Mouse (Mus musculus) ES-E14 (cell line): Measurements from ENCODE around the gene Samd13. TPM values are rescaled to one million over a fixed set of nuclear protein-coding genes. Genes with fewer than 3 reads are reported as not detected.

Experiments used
- DNase-seq: peaks from one replicate; pipeline ENCODE4 v3.0.0-alpha.2; 2013; ENCODE audit warnings: low read depth, low spot score
- H3K27ac ChIP-seq: 2 replicates; pipeline ENCODE4 v1.5.1; 2012; ENCODE audit warnings: low read depth, mild to moderate bottlenecking, low read length, moderate library complexity, mixed read lengths; ENCODE audit not compliant: poor library complexity, insufficient read depth, severe bottlenecking
- H3K36me3 ChIP-seq: 2 replicates; pipeline ENCODE4 v1.6.1; 2012; ENCODE audit warnings: mild to moderate bottlenecking, low read length, moderate library complexity, mixed read lengths; ENCODE audit not compliant: control insufficient read depth, poor library complexity, insufficient read depth, severe bottlenecking
- H3K4me1 ChIP-seq, 2 experiments: fragments of 150-350 bp in 1 of 2; sonication (generic) in 1 of 2; 2 replicates each; pipeline ENCODE4 v1.6.1; 2012; ENCODE audit warnings: low read length in 2 of 2, mild to moderate bottlenecking in 1 of 2, mixed read lengths in 1 of 2; ENCODE audit not compliant: control insufficient read depth in 2 of 2, insufficient read depth in 2 of 2, poor library complexity in 1 of 2
- H3K4me3 ChIP-seq, 2 experiments: fragments of 150-350 bp in 1 of 2; sonication (generic) in 1 of 2; 2 replicates each; pipeline ENCODE4 v1.5.1; 2012; ENCODE audit warnings: low read length in 2 of 2, low read depth in 1 of 2, mild to moderate bottlenecking in 1 of 2, mixed read lengths in 1 of 2; ENCODE audit not compliant: insufficient read depth in 1 of 2, poor library complexity in 1 of 2, severe bottlenecking in 1 of 2
- H3K9ac ChIP-seq: 2 replicates; pipeline ENCODE4 v1.6.1; 2012; ENCODE audit warnings: low read depth, mild to moderate bottlenecking, low read length, mixed read lengths; ENCODE audit not compliant: poor library complexity, insufficient read depth, severe bottlenecking
- H3K9me3 ChIP-seq: fragments of 150-350 bp; sonication (generic); 2 replicates; pipeline ENCODE4 v1.6.1; 2012; ENCODE audit warnings: low read depth, mild to moderate bottlenecking, low read length; ENCODE audit not compliant: control insufficient read depth, insufficient read depth
- CHD2 ChIP-seq: IDR thresholded peaks from 2 replicates; pipeline ENCODE4 v1.6.1; 2014; ENCODE audit warnings: mild to moderate bottlenecking, low read depth, low read length, inconsistent platforms
- HCFC1 ChIP-seq: IDR thresholded peaks from 2 replicates; pipeline ENCODE4 v1.6.1; 2012; ENCODE audit warnings: low read length, inconsistent platforms, borderline replicate concordance; ENCODE audit not compliant: insufficient read depth
- MAFK ChIP-seq: IDR thresholded peaks from 2 replicates; pipeline ENCODE4 v1.6.1; 2014; ENCODE audit warnings: mild to moderate bottlenecking, low read depth, low read length, inconsistent platforms; ENCODE audit not compliant: insufficient read depth
- ZC3H11A ChIP-seq: IDR thresholded peaks from 2 replicates; pipeline ENCODE4 v1.6.1; 2012; ENCODE audit warnings: low read depth, mild to moderate bottlenecking, inconsistent platforms, low read length, borderline replicate concordance
- ZNF384 ChIP-seq: IDR thresholded peaks from 2 replicates; pipeline ENCODE4 v1.6.1; 2012; ENCODE audit warnings: low read depth, low read length, inconsistent platforms
- in situ Hi-C, 2 experiments: fragments of 600-800 bp; cut with MboI; formaldehyde crosslinking; loops; one replicate each; pipeline ENCODE4 v1.15.1; 2025; ENCODE audit warnings: low sequenced_read_pairs in 2 of 2, inconsistent platforms in 1 of 2; ENCODE audit not compliant: unreplicated experiment in 2 of 2
- total RNA-seq: library from RNA; depleted of rRNA; stranded (reverse); fragments of 300-350 nt; gene quantifications from 2 replicates; pipeline ENCODE4 v1.2.3, GENCODE M21; 2012

Samd13 gene
- total RNA-seq, 1 experiment = 0.45 TPM

- Histone ChIP-seq H3K9ac (no peak overlapping the region), H3K27ac (no peak overlapping the region), H3K36me3 (no peaks in the 10 kb centered on the region), H3K4me1 (peaks cover 0 to 3% of the 10 kb centered on the region in 2 experiments; a peak in 2 of 4 replicates), H3K4me3 (no peak overlapping the region), H3K9me3 (no peaks in the 10 kb centered on the region)
- in situ Hi-C loops = no loop called here
- no peak for DNase-seq
- no peak for TF ChIP-seq ZC3H11A
- no peak for TF ChIP-seq HCFC1
- no peak for TF ChIP-seq MAFK
- no peak for TF ChIP-seq ZNF384
- no peak for TF ChIP-seq CHD2
Measured at GRCm38 (mm10) chr3:146607368-146607767, 78.0 kb downstream of the Samd13 start.

GRCm38 (mm10) chr3:146604647-146605046 lies 80.7 kb downstream of the Samd13 start:
- no peak overlapping the region for H3K4me3 ChIP-seq
- TF ChIP-seq CHD2 = no peak
- no peak for TF ChIP-seq ZC3H11A
- TF ChIP-seq MAFK = no peak
- TF ChIP-seq HCFC1 = no peak
- H3K36me3 ChIP-seq = no peaks in the 10 kb centered on the region
- no peak overlapping the region for H3K27ac ChIP-seq
- H3K9ac ChIP-seq = no peak overlapping the region
- no peaks in the 10 kb centered on the region for H3K9me3 ChIP-seq
- no peak for DNase-seq
- H3K4me1 ChIP-seq = no peaks in the 10 kb centered on the region; a peak in 1 of 4 replicates
- in situ Hi-C loops = no loop called here

GRCm38 (mm10) chr3:146602531-146602930 lies 82.9 kb downstream of the Samd13 start:
- no peak overlapping the region for H3K4me3 ChIP-seq
- H3K4me1 ChIP-seq = no peaks in the 10 kb centered on the region
- H3K36me3 ChIP-seq = no peaks in the 10 kb centered on the region
- DNase-seq = no peak
- H3K27ac ChIP-seq = no peak overlapping the region
- in situ Hi-C loops = no loop called here
- TF ChIP-seq ZNF384 = no peak
- no peak for TF ChIP-seq CHD2
- TF ChIP-seq MAFK = no peak
- no peak for TF ChIP-seq HCFC1
- no peak for TF ChIP-seq ZC3H11A
- H3K9me3 ChIP-seq = no peaks in the 10 kb centered on the region
- H3K9ac ChIP-seq = no peak overlapping the region

GRCm38 (mm10) chr3:146601205-146601604 lies 84.2 kb downstream of the Samd13 start:
- Histone ChIP-seq H3K4me3 (no peak overlapping the region), H3K36me3 (no peaks in the 10 kb centered on the region), H3K4me1 (no peaks in the 10 kb centered on the region), H3K9me3 (no peaks in the 10 kb centered on the region), H3K9ac (no peak overlapping the region), H3K27ac (no peak overlapping the region)
- no peak for TF ChIP-seq ZNF384
- TF ChIP-seq ZC3H11A = no peak
- in situ Hi-C loops = no loop called here
- DNase-seq = no peak

- H3K27ac ChIP-seq = no peak overlapping the region
- DNase-seq = no peak
- H3K4me1 ChIP-seq = no peaks in the 10 kb centered on the region
- in situ Hi-C loops = no loop called here
- H3K36me3 ChIP-seq = no peaks in the 10 kb centered on the region
- TF ChIP-seq ZC3H11A = no peak
- no peak for TF ChIP-seq HCFC1
- no peak for TF ChIP-seq MAFK
- TF ChIP-seq ZNF384 = no peak
- TF ChIP-seq CHD2 = no peak
- no peaks in the 10 kb centered on the region for H3K9me3 ChIP-seq
- H3K4me3 ChIP-seq = no peak overlapping the region
- H3K9ac ChIP-seq = no peak overlapping the region
Measured at GRCm38 (mm10) chr3:146599198-146599900, 86.0 kb downstream of the Samd13 start.
